Mouse (Mus musculus) E14TG2a.4 (cell line): Measurements from ENCODE around the gene Csrnp3.

Source experiments
- CTCF ChIP-seq: conservative IDR thresholded peaks from 2 replicates; pipeline ENCODE4 v1.5.1; 2014; ENCODE audit warnings: low read length
- POU5F1 ChIP-seq: IDR thresholded peaks from 2 replicates; pipeline ENCODE4 v1.6.1; 2014; ENCODE audit warnings: low read length, borderline replicate concordance

GRCm38 (mm10) chr2:66040611-66041010 lies 195.0 kb downstream of the Csrnp3 start:
- TF ChIP-seq CTCF (no peak), POU5F1 (no peak)
